Mouse (Mus musculus) ovary, adult 2 months (tissue): ENCODE measurements around the gene Olfr791. TPM values are rescaled to one million over a fixed set of nuclear protein-coding genes. Genes with fewer than 3 reads are reported as not detected.

Source experiments
- polyA plus RNA-seq: library from polyadenylated mRNA; depleted of rRNA; stranded (reverse); fragments of >200 nt; gene quantifications from 2 replicates; pipeline ENCODE4 v1.2.3, GENCODE M21; 2012; rRNA removed

The Olfr791 gene
- not detected in 2 replicates for polyA plus RNA-seq

GRCm38 (mm10) chr10:129521492-129521891, at the start of gene Olfr791:
TSS of gene Olfr791 (plus strand) at chr10:129521792.

GRCm38 (mm10) chr10:129484452-129484851, 37.1 kb upstream of the Olfr791 start, which contains the start of gene Olfr789:
TSS of gene Olfr789 (plus strand) at chr10:129484752.

GRCm38 (mm10) chr10:129498192-129498591, 23.4 kb upstream of the Olfr791 start, which contains the start of gene Olfr790:
TSS of gene Olfr790 (plus strand) at chr10:129498492.

GRCm38 (mm10) chr10:129538862-129539261, 17.3 kb downstream of the Olfr791 start, which contains the start of gene Olfr792:
TSS of gene Olfr792 (plus strand) at chr10:129539162.

GRCm38 (mm10) chr10:129567355-129567754, 45.8 kb downstream of the Olfr791 start, which contains the start of gene Olfr794:
TSS of gene Olfr794 (plus strand) at chr10:129567655.

Other genes with a start within 250 kb of the Olfr791 start
- gene Olfr780, start 203.7 kb upstream of the Olfr791 start, polyA plus RNA-seq, result not detected in 2 replicates
- gene Olfr781, start 192.9 kb upstream of the Olfr791 start, polyA plus RNA-seq, result not detected in 2 replicates
- not detected in 2 replicates for gene Olfr782, start 172.9 kb upstream of the Olfr791 start, polyA plus RNA-seq
- gene Olfr784, start 137.7 kb upstream of the Olfr791 start, polyA plus RNA-seq, result 0.05 TPM in 1 of 2 replicates, not detected in the other
- not detected in 2 replicates for gene Olfr785, start 116.4 kb upstream of the Olfr791 start, polyA plus RNA-seq
- not detected in 2 replicates for gene Olfr786, start 94.5 kb upstream of the Olfr791 start, polyA plus RNA-seq
- not detected in 2 replicates for gene Olfr787, start 59.9 kb upstream of the Olfr791 start, polyA plus RNA-seq
- not detected in 2 replicates for gene Olfr788, start 50.8 kb upstream of the Olfr791 start, polyA plus RNA-seq
- gene Olfr789, start 37.0 kb upstream of the Olfr791 start, polyA plus RNA-seq, result not detected in 2 replicates
- not detected in 2 replicates for gene Olfr790, start 23.3 kb upstream of the Olfr791 start, polyA plus RNA-seq
- not detected in 2 replicates for gene Olfr792, start 17.4 kb downstream of the Olfr791 start, polyA plus RNA-seq
- gene Olfr794, start 45.9 kb downstream of the Olfr791 start, polyA plus RNA-seq, result not detected in 2 replicates
- not detected in 2 replicates for gene Olfr796, start 90.8 kb downstream of the Olfr791 start, polyA plus RNA-seq
- not detected in 2 replicates for gene Olfr798, start 106.1 kb downstream of the Olfr791 start, polyA plus RNA-seq
- gene Olfr799, start 115.7 kb downstream of the Olfr791 start, polyA plus RNA-seq, result not detected in 2 replicates
- gene Olfr800, start 135.9 kb downstream of the Olfr791 start, polyA plus RNA-seq, result not detected in 2 replicates
- not detected in 2 replicates for gene Olfr801, start 152.1 kb downstream of the Olfr791 start, polyA plus RNA-seq
- not detected in 2 replicates for gene Olfr802, start 166.4 kb downstream of the Olfr791 start, polyA plus RNA-seq
- not detected in 2 replicates for gene Olfr803, start 172.5 kb downstream of the Olfr791 start, polyA plus RNA-seq
- not detected in 2 replicates for gene Olfr804, start 181.4 kb downstream of the Olfr791 start, polyA plus RNA-seq
- not detected in 2 replicates for gene Olfr805, start 207.6 kb downstream of the Olfr791 start, polyA plus RNA-seq
- gene Olfr806, start 220.1 kb downstream of the Olfr791 start, polyA plus RNA-seq, result not detected in 2 replicates
- gene Olfr807, start 236.0 kb downstream of the Olfr791 start, polyA plus RNA-seq, result not detected in 2 replicates
- gene Olfr808, start 243.7 kb downstream of the Olfr791 start, polyA plus RNA-seq, result not detected in 2 replicates